Mouse (Mus musculus) layer of hippocampus, postnatal 36 days (tissue): ENCODE measurements around the gene Siglecf. TPM values are rescaled to one million over a fixed set of nuclear protein-coding genes. Genes with fewer than 3 reads are reported as not detected.

Experiments
- DNase-seq, 2 experiments: peaks; one replicate each; pipeline ENCODE4 v3.0.0; 2022
- total RNA-seq, 2 experiments: library from RNA; stranded (reverse); gene quantifications; 2 replicates each; pipeline ENCODE4 v1.2.3; 2021

The Siglecf gene
- total RNA-seq, 2 experiments from 2014 or later, result 0.57 to 0.68 TPM

- peak; percentile 14 to 27 for DNase-seq
Observed at GRCm38 (mm10) chr7:43378226-43378625, 27.1 kb downstream of the Siglecf start.

DNA sequence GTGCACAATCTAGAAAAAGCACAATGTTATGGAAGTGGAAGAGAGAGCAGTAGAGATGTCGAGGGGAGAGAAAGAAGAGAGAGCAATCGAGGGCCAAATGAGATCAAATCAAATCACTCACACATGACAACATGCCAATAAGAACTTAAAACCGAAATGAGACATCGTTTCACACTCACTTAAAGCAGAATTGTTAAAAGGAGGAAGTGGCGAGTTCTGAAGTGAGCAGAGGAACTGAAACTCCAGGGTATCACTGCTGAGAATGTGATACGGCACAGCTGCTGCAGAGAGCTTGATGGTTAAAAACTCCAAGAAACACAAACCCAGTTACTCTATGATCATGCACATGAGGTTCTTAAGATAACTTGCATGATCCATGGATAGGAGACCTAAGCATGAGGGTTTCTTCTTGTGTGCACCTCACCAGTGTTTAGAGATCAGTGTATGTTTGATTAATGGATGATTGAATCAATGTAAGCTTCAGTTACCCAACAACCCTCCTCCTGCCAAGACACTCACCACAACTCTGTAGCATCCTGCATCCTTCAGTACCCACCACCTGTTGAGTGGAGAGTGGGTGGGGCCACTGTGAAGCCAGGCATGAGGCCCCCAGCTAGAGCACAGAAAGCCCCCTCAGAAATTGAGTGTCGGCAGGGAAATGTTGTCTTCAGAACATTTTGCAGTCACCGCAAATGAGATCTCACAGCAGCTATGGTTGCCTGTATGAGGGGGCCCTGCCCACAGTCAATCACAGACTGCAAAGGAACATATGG lies 41.4 kb downstream of the Siglecf start:
- DNase-seq, result no peak

DNA sequence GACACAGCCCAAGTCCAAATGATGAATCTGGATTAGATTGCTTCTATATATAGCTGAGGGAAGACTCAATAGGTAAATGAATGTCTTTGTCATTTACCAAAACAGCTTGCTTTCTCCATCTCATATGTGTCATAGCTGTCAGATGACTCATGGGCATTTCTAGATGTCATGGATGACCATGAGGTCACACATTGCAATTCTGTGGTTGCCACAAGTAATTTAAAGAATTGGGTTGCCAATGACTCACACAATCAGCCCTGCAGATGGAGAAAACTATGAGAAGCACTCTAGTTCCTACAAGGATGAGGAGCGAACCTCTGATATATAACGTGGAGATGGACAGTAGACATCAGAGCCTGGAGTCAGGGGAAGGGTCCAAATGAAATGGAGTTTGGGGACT lies 48.4 kb downstream of the Siglecf start:
- DNase-seq, result no peak

DNA sequence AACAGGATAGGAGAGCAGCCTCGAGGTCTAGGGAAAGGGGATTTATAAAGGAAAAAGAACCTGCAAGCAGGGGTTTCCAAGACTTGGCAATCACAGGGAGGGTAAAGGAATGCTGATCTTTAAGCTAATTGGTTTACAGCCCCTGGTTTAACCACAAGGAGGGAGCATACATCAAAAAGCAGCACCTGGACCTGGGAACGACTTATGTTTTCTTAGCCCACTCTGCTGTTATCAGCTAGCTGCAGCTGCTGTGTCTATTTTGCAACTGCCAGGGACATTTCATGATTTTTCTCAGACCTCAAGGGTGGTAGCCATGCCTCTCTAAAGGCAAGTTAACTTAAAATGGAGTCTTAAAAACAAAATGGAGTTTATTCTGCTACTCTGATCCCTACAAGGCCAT lies 51.6 kb downstream of the Siglecf start:
- no peak for DNase-seq

GRCm38 (mm10) chr7:43407573-43407972 lies 56.4 kb downstream of the Siglecf start:
- no peak for DNase-seq

GRCm38 (mm10) chr7:43408131-43408553 lies 57.0 kb downstream of the Siglecf start, which contains the start of gene Siglecg:
Gene Siglecg (plus strand): TSS chr7:43408204.
- no peak for DNase-seq

GRCm38 (mm10) chr7:43409084-43409483 lies 57.9 kb downstream of the Siglecf start:
- DNase-seq, result no peak

Other genes starting within 250 kb of the Siglecf start
- not detected for gene Zfp936, start 237.1 kb upstream of the Siglecf start, total RNA-seq
- 10 to 100 TPM; 25.3 to 26.2 TPM for gene Zfp715, start 38.0 kb upstream of the Siglecf start, total RNA-seq
- gene Siglecg, start 56.9 kb downstream of the Siglecf start, total RNA-seq, result not detected
- gene Lim2, start 76.3 kb downstream of the Siglecf start, total RNA-seq, result not detected
- gene Nkg7, start 85.7 kb downstream of the Siglecf start, total RNA-seq, result not detected
- not detected for gene Cldnd2, start 89.4 kb downstream of the Siglecf start, total RNA-seq
- 10 to 100 TPM; 68.4 to 74.4 TPM for gene Etfb, start 92.7 kb downstream of the Siglecf start, total RNA-seq
- gene Gm45233, start 92.8 kb downstream of the Siglecf start, total RNA-seq, result under 1 TPM; 0.80 to 0.86 TPM
- gene Vsig10l, start 111.8 kb downstream of the Siglecf start, total RNA-seq, result 1 to 10 TPM; 2.3 to 3.0 TPM
- gene Iglon5, start 138.7 kb downstream of the Siglecf start, total RNA-seq, result 10 to 100 TPM; 22.7 to 23.6 TPM
- gene 4931406B18Rik, start 154.6 kb downstream of the Siglecf start, total RNA-seq, result not detected
- gene Cd33, start 193.1 kb downstream of the Siglecf start, total RNA-seq, result 1 to 10 TPM; 4.2 TPM
- gene Zfp658, start 210.9 kb downstream of the Siglecf start, total RNA-seq, result 1 to 10 TPM; 5.5 to 6.6 TPM
- 10 to 100 TPM; 22.0 to 22.1 TPM for gene Zfp719, start 228.3 kb downstream of the Siglecf start, total RNA-seq